Mouse (Mus musculus): Measurements from ENCODE around the gene Clec2d.
"Not testable (repeated sequence)": the region's sequence is repeated elsewhere in the genome, so short reads cannot be mapped to it uniquely, and the experiment has no call there.

Clec2d gene

DNA sequence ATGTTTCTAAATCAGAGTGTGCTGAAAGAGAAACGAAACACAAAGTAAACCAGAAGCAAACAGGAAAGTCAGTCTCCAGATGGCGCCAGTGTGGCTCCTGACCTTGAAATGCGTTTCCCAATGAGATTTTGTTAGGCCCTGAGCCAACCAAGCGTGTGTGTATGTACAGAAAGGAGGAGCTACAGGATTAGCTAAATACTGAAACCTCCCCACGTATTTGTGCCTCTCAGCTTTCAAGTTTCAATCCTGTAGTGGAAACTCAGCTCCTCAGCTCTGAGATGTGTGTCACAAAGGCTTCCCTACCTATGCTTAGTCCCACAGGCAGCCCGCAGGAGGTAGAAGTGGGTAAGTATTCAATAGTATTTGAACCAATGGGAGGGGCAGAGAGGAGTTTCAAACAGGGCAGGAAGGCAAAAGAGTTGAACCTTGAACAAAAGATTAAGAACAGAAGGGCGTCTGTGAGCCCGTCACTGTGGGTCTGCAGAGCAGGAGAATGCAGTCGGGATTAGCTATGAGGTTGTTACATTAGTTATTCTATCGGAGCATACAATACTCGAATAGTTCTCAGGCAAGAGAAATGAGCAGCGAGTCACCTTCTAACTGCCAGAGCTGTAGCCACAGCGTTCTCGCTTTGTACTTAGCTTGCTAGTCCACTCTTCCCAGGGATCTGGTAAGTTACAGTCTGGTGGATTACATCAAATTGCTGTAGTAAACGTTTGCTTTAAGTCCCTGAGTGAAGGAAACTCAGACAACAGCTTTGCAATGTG lies at the start of gene Clec2d:
Gene Clec2d (plus strand): TSS at position 213 of the 767 bp plus-strand sequence.
- DNase-seq = peak; percentile 10

GRCm38 (mm10) chr6:129132604-129133341 lies 47.6 kb upstream of the Clec2d start:
- no peak for DNase-seq

DNA sequence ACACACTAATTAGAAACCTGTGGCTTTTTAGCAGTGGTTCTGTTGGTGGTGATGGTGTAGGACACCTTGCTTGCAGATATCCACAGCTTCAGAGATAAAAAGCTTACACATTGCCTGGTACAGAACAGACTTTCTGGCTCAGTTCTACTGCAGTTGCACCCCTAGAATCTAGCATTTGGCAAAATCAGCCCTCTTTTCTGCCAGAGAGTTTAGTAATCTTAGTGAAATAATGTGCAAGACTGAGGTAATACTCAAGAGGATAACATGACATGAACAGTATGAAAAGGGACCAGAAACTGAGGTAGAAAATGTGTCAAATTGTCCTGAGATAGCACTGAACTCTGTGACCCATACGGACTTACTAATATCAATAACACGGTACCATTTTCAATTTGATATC lies 33.6 kb upstream of the Clec2d start:
- DNase-seq = no peak

DNA sequence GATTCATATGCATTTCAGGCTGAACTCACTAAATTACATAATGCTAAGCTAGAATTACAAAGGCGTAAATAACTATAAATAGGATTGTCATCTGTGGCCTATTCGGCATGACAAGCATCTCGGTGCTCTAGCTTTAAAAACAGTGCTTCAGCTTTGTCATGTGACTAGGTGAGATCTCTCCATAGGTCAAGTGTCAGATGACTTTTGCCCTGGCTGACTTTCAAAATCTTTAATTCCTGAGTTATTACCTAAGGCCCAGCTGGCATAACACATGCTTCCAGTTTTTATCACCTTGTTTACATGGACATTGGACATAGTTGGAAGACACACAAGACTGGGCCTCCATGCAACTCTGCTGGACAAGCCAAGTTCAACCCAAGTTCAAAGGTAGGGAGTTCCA lies 20.3 kb upstream of the Clec2d start:
- no peak for DNase-seq

DNA sequence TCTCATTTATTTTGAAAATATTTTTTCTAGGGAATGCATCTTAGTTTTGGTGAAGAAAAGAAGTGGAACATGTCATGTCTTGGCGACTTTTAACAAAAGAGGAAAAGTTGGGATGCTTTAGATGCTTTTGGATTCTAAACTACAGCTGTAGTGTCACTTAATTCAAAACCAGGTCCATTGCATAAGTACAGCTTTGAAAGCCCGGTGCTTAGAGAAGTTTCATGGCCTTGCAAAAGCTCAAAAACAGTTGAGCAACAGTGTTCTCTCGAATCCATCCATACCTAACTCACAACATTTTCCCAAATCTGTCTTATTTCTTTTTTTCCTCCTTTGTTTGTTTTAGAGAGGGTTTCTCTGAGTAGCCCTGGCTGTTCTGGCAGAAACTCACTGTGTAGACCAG lies 19.3 kb upstream of the Clec2d start:
- DNase-seq = no peak

- DNase-seq = peak; percentile 5
Observed at GRCm38 (mm10) chr6:129161951-129162350, 18.5 kb upstream of the Clec2d start.

GRCm38 (mm10) chr6:129162587-129163159 lies 17.7 kb upstream of the Clec2d start:
- no peak for DNase-seq

DNA sequence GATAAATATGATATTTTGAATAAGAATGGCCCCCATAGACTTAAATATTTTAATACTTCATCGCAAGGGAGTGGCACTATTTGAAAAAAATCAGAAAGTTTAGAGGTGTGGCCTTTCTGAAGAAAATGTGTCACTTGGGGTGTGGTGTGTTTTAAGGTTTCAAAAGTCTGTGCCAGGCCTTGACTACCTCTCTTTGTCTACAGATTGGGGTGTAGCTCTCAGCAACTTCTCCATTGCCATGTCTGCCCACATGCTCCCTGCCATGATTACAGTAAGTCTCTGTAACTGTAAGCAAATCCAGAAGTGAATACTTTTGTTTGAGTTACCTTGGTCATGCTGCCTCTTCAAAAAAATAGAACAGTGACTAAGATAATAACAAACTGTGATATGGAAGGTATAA lies 16.8 kb upstream of the Clec2d start:
- DNase-seq = no peak

- DNase-seq = no peak
Observed at GRCm38 (mm10) chr6:129170925-129171324, 9.5 kb upstream of the Clec2d start.

GRCm38 (mm10) chr6:129171675-129172074 lies 8.7 kb upstream of the Clec2d start:
- no peak for DNase-seq

DNA sequence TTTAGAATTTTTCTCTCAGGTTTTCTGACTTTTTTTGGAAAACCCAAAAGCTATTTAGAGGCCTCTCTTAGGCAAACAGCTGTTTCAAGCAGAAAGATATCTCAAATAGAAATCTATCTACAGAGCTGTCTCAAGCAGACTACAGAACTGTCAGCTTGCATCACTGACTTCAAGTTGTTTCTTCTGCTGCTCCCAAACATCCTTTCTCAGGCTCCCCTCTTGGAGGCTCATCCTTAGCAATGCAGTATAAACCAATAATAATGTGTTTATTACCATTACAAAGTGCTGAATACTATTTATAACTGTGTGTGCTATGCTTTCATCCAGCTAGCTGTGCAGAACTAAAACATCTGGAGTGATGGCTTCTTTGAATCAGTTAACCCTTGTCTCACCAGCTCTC lies 5.6 kb upstream of the Clec2d start:
- DNase-seq = no peak

- no peak for DNase-seq
Observed at GRCm38 (mm10) chr6:129175612-129176011, 4.8 kb upstream of the Clec2d start.

GRCm38 (mm10) chr6:129176621-129177020 lies 3.8 kb upstream of the Clec2d start:
- DNase-seq = no peak

DNA sequence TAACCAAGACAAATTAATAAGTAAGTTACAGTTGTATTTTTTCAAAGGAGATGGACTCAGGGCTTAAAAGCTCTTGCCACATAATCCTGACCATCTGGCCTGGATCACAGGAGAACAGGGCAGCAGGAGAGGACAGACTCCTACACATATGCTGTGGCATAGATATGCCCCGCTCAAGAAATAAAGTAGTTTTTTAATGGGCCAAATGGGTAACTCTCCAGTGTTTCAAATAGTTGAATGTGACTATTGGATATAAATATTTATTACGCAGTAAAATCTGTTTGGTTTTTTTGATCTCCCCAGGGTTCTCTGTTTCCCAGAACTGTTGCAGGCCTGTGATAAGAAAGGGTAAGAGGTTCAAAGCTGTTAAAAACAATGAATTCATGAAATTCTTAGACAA lies 1.1 kb upstream of the Clec2d start:
- DNase-seq = no peak

- DNase-seq = not testable (repeated sequence)
Observed at GRCm38 (mm10) chr6:129179831-129180230, 584 bp upstream of the Clec2d start.

DNA sequence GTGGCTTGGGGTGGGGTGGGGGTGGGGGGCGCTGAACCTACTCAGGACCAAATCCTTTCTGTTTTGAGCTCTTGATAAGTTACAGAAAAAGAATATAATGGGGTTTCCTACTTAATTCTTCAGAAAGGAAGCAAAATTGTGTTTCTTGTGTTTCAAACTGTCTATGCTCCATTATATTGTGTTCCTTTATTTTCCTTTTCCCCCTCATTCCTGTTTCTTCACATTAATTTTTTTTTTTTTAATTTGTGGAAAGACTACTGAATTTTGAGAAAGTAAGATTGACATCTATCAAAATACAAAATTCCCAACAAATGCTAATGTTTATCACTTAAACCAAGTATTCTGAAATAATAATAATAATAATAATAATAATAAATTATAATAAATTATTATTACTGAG lies 834 bp downstream of the Clec2d start:
- no peak for DNase-seq

DNA sequence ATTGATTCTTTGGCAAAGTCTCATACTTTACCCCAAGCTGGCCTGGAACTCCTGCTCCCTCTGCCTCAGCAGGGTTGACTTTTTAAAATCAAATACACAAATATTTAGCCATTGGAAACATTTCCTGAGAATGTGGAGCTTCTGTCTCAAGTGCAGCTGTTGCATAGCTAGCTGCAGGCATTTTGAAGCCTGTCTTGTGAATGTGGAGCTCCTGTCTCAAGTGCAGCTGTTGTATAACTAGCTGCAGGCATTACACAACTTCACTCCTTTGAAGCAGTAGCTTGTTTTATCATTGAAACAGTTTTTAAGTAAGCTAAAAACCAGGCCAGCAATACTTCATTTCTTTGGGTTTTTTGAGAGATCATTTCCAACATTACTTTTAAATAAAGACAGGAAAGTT lies 1.3 kb downstream of the Clec2d start:
- DNase-seq = no peak

DNA sequence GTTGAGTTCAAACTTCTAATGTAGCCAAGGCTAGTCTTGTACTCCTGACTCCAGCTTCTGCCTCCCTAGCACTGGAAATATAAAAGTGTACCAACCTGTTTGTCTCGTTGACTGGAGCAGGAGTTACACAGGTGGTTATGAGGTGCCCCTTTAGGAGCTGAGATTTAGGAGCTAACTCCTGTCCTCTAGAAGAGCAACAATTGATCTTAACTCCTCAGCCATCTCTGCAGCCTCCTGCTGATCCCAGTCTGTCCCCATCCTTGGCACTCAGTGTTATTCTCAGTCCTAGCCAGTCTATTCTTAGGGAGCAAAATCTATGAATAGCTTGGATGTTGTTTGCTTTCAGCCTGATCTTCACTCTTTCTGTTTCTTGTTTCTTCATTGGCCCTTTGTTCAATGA lies 2.1 kb downstream of the Clec2d start:
- no peak for DNase-seq

GRCm38 (mm10) chr6:129184001-129184400 lies 3.6 kb downstream of the Clec2d start:
- not testable (repeated sequence) for DNase-seq

DNA sequence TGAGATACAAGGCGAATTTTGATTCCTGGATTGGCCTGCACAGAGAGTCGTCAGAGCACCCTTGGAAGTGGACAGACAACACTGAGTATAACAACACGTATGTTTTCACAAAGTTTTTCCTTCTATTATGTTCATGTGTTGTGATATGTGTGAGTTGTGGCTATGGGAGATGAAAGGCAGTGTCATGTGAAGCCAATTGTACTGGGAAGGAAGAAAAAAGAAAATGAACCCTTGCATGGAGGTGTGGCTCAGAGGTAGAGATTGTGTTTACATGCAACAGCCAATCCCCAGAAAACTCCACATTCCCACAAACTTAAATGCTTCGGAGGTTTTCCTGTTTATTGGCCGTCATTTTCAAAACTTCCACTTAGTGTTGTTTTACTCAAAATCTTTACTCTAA lies 4.4 kb downstream of the Clec2d start:
- DNase-seq = no peak

DNA sequence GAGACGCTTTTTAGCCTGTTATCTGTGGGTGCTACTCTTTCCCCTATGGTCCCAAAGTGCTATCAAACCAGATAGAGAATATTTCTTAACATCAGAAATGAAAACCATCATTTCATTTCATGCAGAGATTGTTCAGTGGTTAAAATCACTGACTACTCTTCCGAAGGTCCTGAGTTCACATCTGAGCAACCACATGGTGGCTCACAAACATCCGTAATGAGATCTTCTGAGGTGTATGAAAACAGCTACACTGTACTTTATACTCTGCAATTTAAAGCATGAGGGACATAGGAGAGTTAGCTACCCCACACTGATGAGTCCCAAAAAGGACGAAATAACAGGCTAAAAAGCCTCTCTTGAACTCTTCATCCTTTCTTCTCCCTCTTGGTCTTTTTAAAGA lies 5.6 kb downstream of the Clec2d start:
- DNase-seq = no peak

- no peak for DNase-seq
Observed at GRCm38 (mm10) chr6:129186457-129187199, 6.2 kb downstream of the Clec2d start.

DNA sequence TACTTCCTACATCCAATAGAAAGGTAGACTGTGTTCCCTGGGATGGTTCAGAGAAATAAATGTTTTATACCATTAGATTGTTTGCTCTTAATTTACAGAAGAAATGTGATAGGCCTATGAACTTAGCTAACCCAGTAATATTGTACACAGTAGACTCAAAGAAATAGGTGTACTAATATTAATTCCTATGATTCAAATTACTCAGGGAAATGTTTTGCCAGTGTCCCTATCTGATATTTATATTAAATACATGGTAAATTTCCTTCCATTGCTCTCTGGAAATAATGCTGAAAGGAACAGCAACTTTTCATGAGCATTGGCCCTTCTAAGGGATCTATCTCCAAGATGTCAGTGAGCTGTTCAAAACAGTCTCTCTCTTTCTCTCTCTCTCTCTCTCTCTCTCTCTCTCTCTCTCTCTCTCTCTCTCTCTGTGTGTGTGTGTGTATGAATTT lies 6.8 kb downstream of the Clec2d start:
- no peak for DNase-seq

Data from cerebellum, adult 9-10 months (tissue).